In the genomic region with DNA sequence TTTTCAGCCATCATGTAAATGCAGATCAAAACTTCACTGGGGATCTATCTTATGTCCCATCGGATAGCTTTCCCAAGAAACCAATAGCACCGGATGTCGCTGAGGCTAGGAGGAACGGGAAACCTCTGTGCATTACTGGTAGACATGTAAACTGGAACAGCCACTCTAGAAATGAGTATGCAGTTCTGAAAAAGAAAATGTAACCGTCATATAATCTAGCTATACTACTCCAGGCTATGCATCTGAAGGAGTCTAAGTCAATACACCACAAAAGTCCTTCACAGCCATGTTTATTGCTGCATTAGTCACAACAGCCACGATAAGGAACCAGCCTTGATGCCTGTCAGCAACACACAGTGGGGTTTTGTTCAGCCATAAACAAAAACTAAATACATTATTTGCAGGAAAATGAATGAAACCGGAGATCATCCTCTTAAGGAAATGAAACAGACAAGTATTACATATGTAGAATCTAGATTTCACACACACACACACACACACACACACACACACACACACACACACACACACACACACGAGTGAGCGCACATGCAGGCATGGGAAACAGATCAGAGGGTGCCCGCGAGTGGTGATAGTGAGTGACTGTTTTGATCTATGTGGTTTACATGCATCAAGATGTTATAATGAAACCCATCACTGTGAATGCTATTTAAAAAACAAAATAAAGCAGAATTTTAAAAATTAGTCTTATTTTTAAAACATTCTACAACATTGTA, we compare ENCODE assay signal across 15 mouse cellular contexts. TPM values are rescaled to one million over a fixed set of nuclear protein-coding genes. Genes with fewer than 3 reads are reported as not detected.
"Had no signal": no experiment of that assay in that cellular context is flagged by ENCODE, and none has a peak within 500 bp of the region (broad histone marks: within the 10 kb centered on the region; RNA-seq: fewer than 3 reads in every experiment).

No protein-coding gene starts in this region.

- H3K9me3 ChIP-seq: limb, embryonic 10.5 days; liver, embryonic 15.5 days; midbrain, embryonic 10.5 days; midbrain, embryonic 15.5 days had no signal

- H3K36me3 ChIP-seq: limb, embryonic 10.5 days; liver, embryonic 15.5 days; midbrain, embryonic 10.5 days; midbrain, embryonic 15.5 days had no signal

- H3K9ac ChIP-seq: liver, embryonic 15.5 days; midbrain, embryonic 15.5 days had no signal

- H3K27me3 ChIP-seq: liver, embryonic 15.5 days; midbrain, embryonic 15.5 days had no signal

- H3K4me1 ChIP-seq: limb, embryonic 10.5 days; liver, embryonic 15.5 days; midbrain, embryonic 10.5 days; midbrain, embryonic 15.5 days had no signal

- DNase-seq: kidney, adult 2 months; kidney, postnatal 25 days; lung, adult 2 months; lung, postnatal 36 days; right cerebral cortex, adult 18-20 months had no signal

- H3K4me3 ChIP-seq: left cerebral cortex, adult 2 months; limb, embryonic 10.5 days; liver, embryonic 15.5 days; midbrain, embryonic 10.5 days; midbrain, embryonic 15.5 days had no signal

- H3K4me2 ChIP-seq: liver, embryonic 11.5 days; liver, embryonic 15.5 days; midbrain, embryonic 15.5 days had no signal

- H3K27ac ChIP-seq: left cerebral cortex, adult 2 months; limb, embryonic 10.5 days; liver, embryonic 15.5 days; midbrain, embryonic 10.5 days; midbrain, embryonic 15.5 days; stomach, postnatal 0 days had no signal

- ATAC-seq: intestine, embryonic 16.5 days; lung, postnatal 0 days; midbrain, embryonic 15.5 days had no signal

RNA-seq across cellular contexts. Expression of gene Irf4, which starts 16.1 kb away (rescaled TPM):
- polyA plus RNA-seq: limb, embryonic 10.5 days; midbrain, embryonic 10.5 days; neural tube, embryonic 14.5 days had no signal
